Mouse (Mus musculus): Measurements from ENCODE around the gene Dnajc24.

DNA sequence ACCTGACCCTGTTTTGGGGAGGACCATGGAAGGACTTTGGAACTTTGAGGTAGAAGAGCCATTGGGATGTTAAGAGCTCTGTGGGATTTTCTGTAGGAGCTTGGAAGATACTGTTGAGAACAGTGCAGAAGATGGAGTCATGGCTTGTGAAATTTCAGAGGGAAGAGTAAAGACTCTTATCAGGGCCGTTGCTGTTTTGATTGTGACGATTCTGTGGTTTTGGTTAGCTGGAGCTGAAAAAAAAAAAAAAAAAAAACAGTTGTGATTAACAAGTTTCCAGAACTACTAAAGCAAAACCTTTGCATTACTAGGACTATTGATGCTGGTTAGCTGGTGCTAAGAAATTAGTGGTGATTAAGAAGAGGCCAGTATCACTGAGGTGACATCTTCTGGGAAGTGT lies 5.1 kb upstream of the Dnajc24 start:
- no peak for TF ChIP-seq EP300 (IDR thresholded peaks at IDR 0.05; ENCODE audit: insufficient read depth, low read depth, low read length)
- TF ChIP-seq CTCF (IDR thresholded peaks at IDR 0.05; ENCODE audit: low read depth, low read length) = no peak

All from ES-Bruce4 (cell line).